Mouse (Mus musculus) heart, postnatal 10 days (tissue): ENCODE measurements around the gene Vps45. TPM values are rescaled to one million over a fixed set of nuclear protein-coding genes. Genes with fewer than 3 reads are reported as not detected.

Source experiments
- DNase-seq, 2 experiments: peaks; one replicate each; pipeline ENCODE4 v3.0.0; 2021
- intact Hi-C: fragments of 180-260 bp; cut with DNase I; formaldehyde crosslinking; loops from one replicate; pipeline ENCODE4 v1.15.1; 2025
- total RNA-seq, 2 experiments: library from RNA; stranded (reverse); gene quantifications; 2 replicates each; pipeline ENCODE4 v1.2.3; 2021

The Vps45 gene
- total RNA-seq, 2 experiments from 2014 or later = 24.7 to 34.4 TPM

- peak; percentile 53 to 59 for DNase-seq
- intact Hi-C loops = loop anchor here (5.0 kb wide), 1 partner anchor 36 kb away; no protein-coding TSS in a partner anchor
These were observed 57.3 kb downstream of the Vps45 start for GRCm38 (mm10) chr3:96000921-96001501.

- intact Hi-C loops = loop anchor here (5.0 kb wide), 1 partner anchor 37 kb away; no protein-coding TSS in a partner anchor
- DNase-seq = peak; percentile 60 to 61
These were observed 58.1 kb downstream of the Vps45 start for GRCm38 (mm10) chr3:96000080-96000632.

- intact Hi-C loops = loop anchor here (5.0 kb wide), 2 partner anchors 38 to 53 kb away; no protein-coding TSS in a partner anchor
- DNase-seq = no peak
These were observed 58.8 kb downstream of the Vps45 start for GRCm38 (mm10) chr3:95999308-96000079.

- DNase-seq = peak in 1 of 2 experiments; percentile 51
- intact Hi-C loops = loop anchor here (5.0 kb wide), 1 partner anchor 55 kb away; no protein-coding TSS in a partner anchor
These were observed 61.0 kb downstream of the Vps45 start for GRCm38 (mm10) chr3:95997203-95997721.

GRCm38 (mm10) chr3:95996451-95997073 is 61.7 kb downstream of the Vps45 start:
- intact Hi-C loops = loop anchor here (5.0 kb wide), 1 partner anchor 56 kb away; no protein-coding TSS in a partner anchor
- DNase-seq = peak in 1 of 2 experiments; percentile 14

- peak; percentile 74 to 82 for DNase-seq
These were observed 62.4 kb downstream of the Vps45 start, which contains the start of gene Plekho1 for GRCm38 (mm10) chr3:95995802-95996428. Plekho1 (minus strand) TSS chr3:95996001.

GRCm38 (mm10) chr3:95994975-95995801 is 63.1 kb downstream of the Vps45 start:
- intact Hi-C loops = loop anchor here (5.0 kb wide), 1 partner anchor 57 kb away; no protein-coding TSS in a partner anchor
- peak; percentile 66 to 70 for DNase-seq

More at GRCm38 (mm10) chr3:95995802-95996428, 62.4 kb downstream of the Vps45 start, which contains the start of gene Plekho1:
- intact Hi-C loops = loop anchor here (5.0 kb wide), 1 partner anchor 56 kb away; no protein-coding TSS in a partner anchor

- intact Hi-C loops = no loop called here
- peak; percentile 60 to 64 for DNase-seq
These were observed 63.9 kb downstream of the Vps45 start for GRCm38 (mm10) chr3:95994381-95994846.

- intact Hi-C loops = no loop called here
- DNase-seq = peak; percentile 65 to 75
These were observed 64.4 kb downstream of the Vps45 start for GRCm38 (mm10) chr3:95993881-95994280.

- intact Hi-C loops = no loop called here
- no peak for DNase-seq
These were observed 65.2 kb downstream of the Vps45 start for GRCm38 (mm10) chr3:95992990-95993603.

GRCm38 (mm10) chr3:95990413-95990941 is 67.8 kb downstream of the Vps45 start:
- intact Hi-C loops = no loop called here
- DNase-seq = peak in 1 of 2 experiments; percentile 21

GRCm38 (mm10) chr3:95988969-95989368 is 69.3 kb downstream of the Vps45 start:
- intact Hi-C loops = no loop called here
- DNase-seq = no peak

- DNase-seq = no peak
- intact Hi-C loops = no loop called here
These were observed 70.1 kb downstream of the Vps45 start for GRCm38 (mm10) chr3:95988138-95988537.

- DNase-seq = no peak
- intact Hi-C loops = no loop called here
These were observed 70.7 kb downstream of the Vps45 start for GRCm38 (mm10) chr3:95987386-95988110.

GRCm38 (mm10) chr3:95986984-95987383 is 71.3 kb downstream of the Vps45 start:
- intact Hi-C loops = no loop called here
- DNase-seq = no peak

- intact Hi-C loops = no loop called here
- DNase-seq = peak; percentile 65 to 79
These were observed 72.2 kb downstream of the Vps45 start for GRCm38 (mm10) chr3:95986001-95986622.
